Mouse (Mus musculus) mesoderm, embryonic 11.5 days (tissue): Measurements from ENCODE around the gene Lrrc7.

Source experiments
- DNase-seq: peaks from one replicate; pipeline ENCODE4 v3.0.0-alpha.2; 2012; ENCODE audit warnings: low read depth, low spot score

Lrrc7 gene

DNA sequence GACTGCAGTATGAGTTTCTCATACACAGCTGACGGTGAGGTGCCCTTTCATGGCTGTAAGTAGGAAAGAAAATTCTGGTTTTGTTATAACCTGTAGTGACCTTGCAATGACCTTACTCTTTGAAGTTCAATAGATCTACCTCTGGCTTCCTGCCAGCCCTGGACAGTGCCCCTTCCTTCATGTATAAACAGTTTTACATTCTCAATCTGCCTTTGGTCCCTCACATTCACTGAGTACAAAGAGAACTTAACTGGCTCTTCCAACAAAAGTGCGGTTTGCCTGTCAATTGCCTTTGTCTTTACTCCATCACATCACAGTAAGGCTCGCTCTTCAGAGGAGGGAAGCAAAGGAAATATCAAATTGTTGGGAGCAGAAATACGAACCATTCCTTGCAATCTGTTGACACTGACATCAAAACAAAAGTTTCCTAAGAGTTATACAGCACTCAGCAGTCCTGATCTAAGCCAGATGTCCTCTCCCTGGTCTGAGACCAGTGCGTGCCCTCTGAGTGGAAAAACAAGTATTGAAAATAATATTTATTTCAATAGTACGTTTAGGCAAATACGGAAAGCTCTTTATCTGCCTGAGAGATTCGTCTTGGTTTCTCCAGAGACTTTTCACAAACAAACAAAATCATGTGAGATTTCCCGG lies 493.3 kb downstream of the Lrrc7 start:
- peak; percentile 41 for DNase-seq

DNA sequence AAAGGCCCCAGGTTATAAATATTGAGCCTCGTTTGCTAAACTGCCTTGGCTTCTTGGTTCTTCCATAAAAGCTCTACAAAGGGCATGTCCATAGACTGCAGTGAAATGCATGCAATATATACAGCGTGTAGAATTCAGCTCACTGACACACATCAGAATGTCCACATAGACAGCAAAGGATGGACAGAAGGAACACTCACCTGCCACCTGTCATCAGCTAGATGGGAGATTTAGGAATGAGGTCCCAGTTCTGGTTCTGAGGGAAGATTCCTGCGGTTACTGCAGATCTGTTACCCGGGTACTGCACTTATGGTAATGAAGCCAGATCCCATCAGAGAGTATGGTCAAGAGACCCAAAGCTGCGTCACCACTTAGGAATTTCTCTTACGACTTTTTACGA lies 494.1 kb downstream of the Lrrc7 start:
- DNase-seq: peak; percentile 5

DNA sequence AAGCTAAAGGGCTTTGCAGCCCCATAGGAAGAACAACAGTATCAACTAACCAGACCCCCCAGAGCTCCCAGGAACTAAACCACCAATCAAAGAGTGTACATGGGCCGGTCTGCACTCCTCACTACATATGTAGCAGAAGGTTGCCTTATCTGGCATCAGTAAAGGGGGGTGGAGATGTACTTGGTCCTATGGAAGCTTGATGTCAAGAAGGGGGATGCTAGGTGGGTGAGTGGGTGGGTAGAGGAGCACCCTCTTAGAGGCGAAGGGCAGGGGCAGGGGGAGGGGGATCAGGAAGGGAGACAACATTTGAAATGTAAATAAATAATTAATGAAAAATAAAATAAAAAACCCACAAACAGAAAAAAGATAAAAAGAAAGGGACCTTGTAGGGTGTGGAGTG lies 496.8 kb downstream of the Lrrc7 start:
- no peak for DNase-seq

DNA sequence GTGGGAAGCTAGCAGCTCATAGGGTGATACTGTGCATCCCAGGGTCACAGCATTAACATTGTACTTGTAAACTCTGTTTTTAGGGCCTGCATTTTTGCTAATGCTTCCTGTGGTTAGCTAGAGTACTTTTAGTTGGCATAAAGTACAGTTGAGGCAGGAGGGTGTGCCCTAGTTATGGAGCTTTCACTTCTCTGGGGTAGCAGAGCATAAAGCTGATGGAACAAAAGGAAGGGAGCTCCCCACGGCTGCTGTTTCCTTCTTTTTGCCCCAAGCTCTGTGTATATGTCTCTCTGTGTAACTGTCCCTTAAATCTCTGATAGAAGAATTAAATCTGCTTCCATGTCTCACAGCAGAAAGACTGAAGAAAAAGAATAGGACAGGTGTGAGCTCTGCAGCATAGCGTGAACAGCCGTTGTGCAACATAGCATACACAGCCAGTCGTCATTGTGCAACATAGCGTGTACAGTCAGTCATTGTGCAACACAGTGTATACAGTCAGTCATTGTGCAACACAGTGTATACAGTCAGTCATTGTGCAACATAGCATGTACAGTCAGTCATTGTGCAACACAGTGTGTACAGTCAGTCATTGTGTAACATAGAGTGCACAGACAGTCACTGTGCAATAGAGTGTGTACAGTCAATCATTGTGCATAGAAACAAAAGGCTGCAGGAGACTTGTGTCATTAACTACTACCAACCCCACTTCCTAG lies 500.1 kb downstream of the Lrrc7 start:
- DNase-seq: no peak

DNA sequence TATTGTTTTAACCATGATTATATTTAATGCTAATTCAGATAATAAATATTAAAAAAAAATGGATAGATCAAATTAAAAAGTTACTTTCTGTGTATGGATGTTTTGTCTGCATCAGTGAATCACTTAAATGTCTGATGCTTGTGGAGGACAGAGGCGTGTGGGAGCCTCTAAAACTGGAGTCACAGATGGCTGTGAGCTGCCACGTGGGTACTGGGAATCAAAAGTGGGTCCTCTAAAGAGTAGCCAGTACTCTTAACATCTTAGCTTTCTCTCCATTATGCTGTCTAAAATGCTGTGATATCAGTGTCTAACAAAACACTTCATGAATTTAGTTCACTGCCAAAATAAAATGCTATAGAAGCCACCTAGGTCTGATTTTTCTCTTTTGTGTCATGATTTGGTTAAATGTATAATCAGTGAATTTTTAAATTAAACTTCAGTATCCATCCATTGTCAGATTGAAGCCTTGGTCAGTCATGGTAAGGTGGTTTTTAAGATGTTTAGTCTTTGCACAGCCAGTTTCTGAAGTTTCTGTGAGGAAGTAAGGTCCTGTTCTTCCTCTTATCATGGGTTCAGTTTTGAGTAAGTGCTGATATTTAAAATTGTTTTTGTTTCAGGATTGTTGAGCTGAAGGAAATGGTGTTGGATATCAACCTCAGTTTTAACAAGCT lies 501.3 kb downstream of the Lrrc7 start:
- no peak for DNase-seq

DNA sequence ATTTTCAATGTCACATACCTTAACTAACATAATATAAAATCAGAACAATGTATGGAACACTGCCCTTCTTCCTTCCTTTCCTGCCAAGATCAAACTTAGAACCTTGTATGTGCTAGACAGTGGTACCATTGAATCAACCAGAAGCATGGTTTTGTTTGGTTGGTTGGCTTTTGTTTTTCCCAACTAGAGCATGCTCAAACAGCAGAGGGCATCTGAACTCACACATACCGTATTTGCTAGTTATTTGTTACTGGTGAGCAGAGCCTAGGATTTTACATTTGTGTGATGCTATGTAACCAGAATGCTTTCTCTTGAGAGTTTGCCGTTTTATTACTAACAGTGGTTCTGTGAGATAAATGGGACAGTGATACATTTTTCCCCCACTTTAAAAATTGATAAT lies 512.5 kb downstream of the Lrrc7 start:
- no peak for DNase-seq

DNA sequence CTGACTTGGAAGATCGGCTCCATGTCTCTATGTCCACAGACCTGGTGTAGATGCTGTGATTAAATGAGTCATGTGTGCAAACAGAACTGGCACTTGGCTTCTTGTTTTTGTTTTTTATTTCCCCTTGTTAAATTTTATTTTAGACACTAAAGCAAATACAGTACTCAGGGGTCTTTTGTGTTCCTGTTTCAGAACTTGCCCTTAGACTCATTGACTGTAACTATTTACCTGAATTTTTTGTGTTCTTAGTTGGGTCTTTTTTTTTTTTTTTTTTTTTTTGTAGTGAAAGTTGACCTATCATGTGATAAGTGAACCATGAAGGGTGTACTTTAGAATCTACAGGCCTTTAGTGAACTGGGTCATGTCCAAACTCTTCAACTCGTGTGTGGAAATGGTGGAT lies 521.3 kb downstream of the Lrrc7 start:
- DNase-seq: no peak

DNA sequence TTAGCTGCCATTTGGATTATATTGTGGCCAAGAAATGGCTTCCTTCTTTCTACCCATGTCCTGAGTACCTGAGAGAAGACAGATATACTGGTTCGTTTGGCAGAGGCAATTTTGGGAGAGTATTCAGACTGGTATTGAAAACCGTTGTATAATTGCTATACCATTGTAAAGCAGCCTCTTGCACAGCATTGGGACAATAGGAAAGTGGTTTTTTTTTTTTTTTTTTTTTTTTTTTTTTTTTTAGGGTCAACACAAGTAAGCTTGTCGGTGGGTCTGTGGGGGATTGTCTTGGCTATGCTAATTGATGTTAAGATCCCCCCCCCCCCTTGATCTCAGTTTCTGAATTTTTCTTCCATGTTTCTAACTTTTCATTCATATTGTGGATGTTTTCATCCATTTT lies 523.9 kb downstream of the Lrrc7 start:
- DNase-seq: no peak

DNA sequence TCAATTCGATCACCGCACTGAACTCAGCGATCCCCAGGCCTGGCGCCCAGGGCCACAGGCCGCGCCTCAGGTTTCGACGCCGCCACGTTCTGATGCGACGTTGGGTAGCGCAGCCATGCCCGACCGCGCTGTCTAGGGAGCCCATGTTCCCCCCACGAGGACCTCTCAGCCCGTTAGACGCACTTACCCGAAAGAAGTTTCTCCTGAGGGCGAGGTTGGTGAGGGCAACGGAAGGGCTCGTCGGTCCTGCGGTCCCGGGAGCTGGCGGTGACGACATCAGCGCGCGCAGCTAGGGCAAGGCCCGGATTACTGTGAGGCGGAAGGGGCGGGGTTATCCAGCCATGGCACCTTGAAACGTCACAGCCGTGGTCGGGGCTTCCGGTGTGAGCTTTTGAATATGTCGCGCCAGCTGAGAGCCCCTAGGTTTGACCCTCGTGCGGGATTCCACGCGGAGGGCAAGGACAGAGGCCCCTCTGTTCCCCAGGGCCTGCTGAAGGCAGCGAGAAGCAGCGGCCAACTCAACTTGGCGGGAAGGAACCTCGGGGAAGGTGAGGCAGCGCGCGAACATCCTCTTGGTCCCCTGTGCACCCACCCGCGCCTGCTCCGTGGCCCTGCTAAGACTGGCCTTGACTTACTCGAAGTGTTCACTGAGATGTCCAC lies 525.6 kb downstream of the Lrrc7 start, which contains the start of the genes Srsf11 and Lrrc40:
Gene Srsf11 (minus strand): TSS at position 311 of the 660 bp plus-strand sequence.
Gene Lrrc40 (plus strand): TSS at position 334 of the 660 bp plus-strand sequence.
- peak; percentile 96 for DNase-seq

DNA sequence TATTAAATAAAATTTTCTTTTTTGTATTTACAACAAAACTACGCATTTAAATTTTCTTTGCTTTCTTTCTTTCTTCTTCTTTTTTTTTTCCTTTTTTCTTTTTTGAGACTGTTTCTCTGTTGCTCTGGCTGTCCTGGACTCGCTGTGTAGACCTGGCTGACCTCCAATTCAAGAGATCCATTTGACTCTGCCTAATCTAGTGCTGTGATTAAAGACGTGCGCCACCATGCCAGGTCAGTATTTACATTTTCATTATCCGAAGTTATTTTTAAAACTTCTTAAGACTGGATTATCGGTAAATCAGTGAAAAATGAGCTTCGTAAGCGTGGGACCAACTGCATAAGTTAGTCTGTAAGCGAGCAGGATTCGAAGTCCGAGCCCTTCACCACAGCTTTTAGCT lies 526.2 kb downstream of the Lrrc7 start:
- no peak for DNase-seq
